Mouse (Mus musculus): ENCODE measurements around the gene Tor2a. TPM values are rescaled to one million over a fixed set of nuclear protein-coding genes. Genes with fewer than 3 reads are reported as not detected.
A peak's percentile ranks its signal among the peaks of the same experiment; 100 is the strongest.

The Tor2a gene
- polyA plus RNA-seq, 1 experiment: 36.6 TPM

DNA sequence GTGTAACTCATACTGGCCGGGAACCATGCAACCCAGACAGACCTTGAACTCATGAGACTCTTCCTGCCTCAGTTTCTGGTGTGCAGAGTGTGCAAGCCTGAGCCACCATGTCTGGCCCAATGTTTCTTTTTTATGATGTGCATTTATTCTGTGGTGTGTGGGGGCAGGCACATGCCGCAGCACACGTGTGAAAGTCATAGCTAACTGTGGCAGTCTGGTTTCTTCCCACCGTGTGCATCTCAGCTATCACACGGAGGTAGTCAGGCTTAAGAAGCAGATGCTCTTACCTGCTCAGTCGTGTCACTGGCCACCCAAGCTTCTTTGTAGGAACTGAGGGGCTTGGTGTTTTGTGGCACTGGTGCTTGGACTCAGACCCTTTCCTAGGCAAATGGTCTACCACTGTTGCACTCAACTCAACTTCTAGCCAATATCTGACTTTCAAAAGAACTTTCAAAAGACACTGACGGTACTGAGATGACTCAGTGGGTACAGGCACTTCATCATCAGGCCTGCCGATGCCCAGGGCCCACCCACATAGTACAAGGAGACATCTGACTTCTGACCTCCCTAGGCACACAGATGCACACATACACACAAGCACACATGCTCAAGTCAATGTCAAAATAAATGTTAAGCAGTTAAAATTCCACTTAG lies 15.7 kb downstream of the Tor2a start:
- H3K4me1 ChIP-seq (ENCODE audit: control insufficient read depth, insufficient read depth, low read length): peaks cover 7% of the 10 kb centered on the region
- no peak for TF ChIP-seq CTCF (IDR thresholded peaks at IDR 0.05; ENCODE audit: borderline replicate concordance, insufficient read depth, low read length)
- TF ChIP-seq POLR2A (IDR thresholded peaks at IDR 0.05; ENCODE audit: low read depth, low read length): no peak
- no peak overlapping the region for H3K4me3 ChIP-seq (ENCODE audit: insufficient read depth, low read length)
- H3K27ac ChIP-seq (ENCODE audit: insufficient read depth, low read length): no peak overlapping the region

- TF ChIP-seq CTCF (IDR thresholded peaks at IDR 0.05; ENCODE audit: borderline replicate concordance, insufficient read depth, low read length): no peak
- TF ChIP-seq POLR2A (IDR thresholded peaks at IDR 0.05; ENCODE audit: low read depth, low read length): peak; percentile 94
- peak within 1 kb of the TSS; percentile 37 for H3K27ac ChIP-seq (ENCODE audit: insufficient read depth, low read length)
- H3K4me3 ChIP-seq (ENCODE audit: insufficient read depth, low read length): peak within 1 kb of the TSS; percentile 75
- peaks cover 7% of the 10 kb centered on the region for H3K4me1 ChIP-seq (ENCODE audit: control insufficient read depth, insufficient read depth, low read length)
Measured at GRCm38 (mm10) chr2:32775359-32776074, 18.5 kb downstream of the Tor2a start, which contains the start of the genes Ttc16 and Ptrh1. Gene Ttc16, minus strand, starts transcription at chr2:32775633. Gene Ptrh1, plus strand, starts transcription at chr2:32775786.

- H3K27ac ChIP-seq (ENCODE audit: insufficient read depth, low read length): no peak overlapping the region
- peak overlapping the region; percentile 75 for H3K4me3 ChIP-seq (ENCODE audit: insufficient read depth, low read length)
- TF ChIP-seq CTCF (IDR thresholded peaks at IDR 0.05; ENCODE audit: borderline replicate concordance, insufficient read depth, low read length): no peak
- no peak for TF ChIP-seq POLR2A (IDR thresholded peaks at IDR 0.05; ENCODE audit: low read depth, low read length)
- peaks cover 7% of the 10 kb centered on the region for H3K4me1 ChIP-seq (ENCODE audit: control insufficient read depth, insufficient read depth, low read length)
Measured at GRCm38 (mm10) chr2:32776192-32776591, 19.2 kb downstream of the Tor2a start.

GRCm38 (mm10) chr2:32778081-32778480 lies 21.0 kb downstream of the Tor2a start:
- TF ChIP-seq POLR2A (IDR thresholded peaks at IDR 0.05; ENCODE audit: low read depth, low read length) (no peak), CTCF (IDR thresholded peaks at IDR 0.05; ENCODE audit: borderline replicate concordance, insufficient read depth, low read length) (no peak)

DNA sequence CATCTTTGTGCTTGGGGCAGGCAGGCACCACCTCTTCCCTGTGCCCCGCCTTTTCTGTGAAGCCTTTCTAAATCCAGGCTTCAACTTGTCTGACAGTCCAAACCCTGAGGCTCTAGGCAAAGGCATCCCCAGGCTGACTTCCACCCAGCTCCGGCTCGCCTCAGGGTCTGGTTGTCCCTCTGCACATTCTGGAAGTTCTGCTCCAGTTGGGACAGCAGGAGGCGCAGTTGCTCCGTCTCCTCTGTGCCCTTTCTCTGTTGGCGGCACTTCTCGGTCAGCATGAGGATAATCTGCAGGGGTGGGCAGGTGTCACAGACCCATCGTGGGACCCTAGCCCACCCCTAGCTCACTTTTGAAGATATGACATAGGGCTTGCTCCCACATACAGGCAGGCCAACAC lies 22.1 kb downstream of the Tor2a start:
- Histone ChIP-seq H3K27ac (ENCODE audit: insufficient read depth, low read length) (no peak overlapping the region), H3K4me3 (ENCODE audit: insufficient read depth, low read length) (no peak overlapping the region), H3K4me1 (ENCODE audit: control insufficient read depth, insufficient read depth, low read length) (peaks cover 7% of the 10 kb centered on the region)
- TF ChIP-seq CTCF (IDR thresholded peaks at IDR 0.05; ENCODE audit: borderline replicate concordance, insufficient read depth, low read length): peak; percentile 88
- no peak for TF ChIP-seq POLR2A (IDR thresholded peaks at IDR 0.05; ENCODE audit: low read depth, low read length)

More at GRCm38 (mm10) chr2:32778081-32778480, 21.0 kb downstream of the Tor2a start:
- Histone ChIP-seq H3K27ac (ENCODE audit: insufficient read depth, low read length) (no peak overlapping the region), H3K4me3 (ENCODE audit: insufficient read depth, low read length) (no peak overlapping the region), H3K4me1 (ENCODE audit: control insufficient read depth, insufficient read depth, low read length) (peaks cover 7% of the 10 kb centered on the region)

- TF ChIP-seq POLR2A (IDR thresholded peaks at IDR 0.05; ENCODE audit: low read depth, low read length): 0 out of 2 replicates have a peak, but pooled peaks have one; percentile 4
- TF ChIP-seq CTCF (IDR thresholded peaks at IDR 0.05; ENCODE audit: borderline replicate concordance, insufficient read depth, low read length): no peak
- Histone ChIP-seq H3K27ac (ENCODE audit: insufficient read depth, low read length) (no peak overlapping the region), H3K4me3 (ENCODE audit: insufficient read depth, low read length) (no peak overlapping the region), H3K4me1 (ENCODE audit: control insufficient read depth, insufficient read depth, low read length) (peaks cover 7% of the 10 kb centered on the region)
Measured at GRCm38 (mm10) chr2:32779714-32780113, 22.7 kb downstream of the Tor2a start.

DNA sequence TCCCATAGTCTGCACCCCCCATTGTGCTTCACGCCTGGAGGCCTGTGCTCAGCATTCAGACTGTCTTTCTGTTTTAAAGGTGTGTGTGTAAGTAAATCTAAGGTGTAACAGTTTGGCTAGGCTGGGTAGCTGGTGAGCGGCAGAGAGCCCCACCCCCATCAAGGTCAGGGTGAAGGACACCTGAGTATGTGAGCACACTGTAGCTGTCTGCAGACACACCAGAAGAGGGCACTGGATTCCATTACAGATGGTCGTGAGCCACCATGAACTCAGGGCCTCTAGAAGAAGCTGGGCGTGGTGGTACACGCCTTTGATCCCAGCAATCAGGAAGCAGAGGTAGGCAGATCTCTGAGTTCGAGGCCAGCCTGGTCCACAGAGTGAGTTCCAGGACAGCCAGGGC lies 24.7 kb downstream of the Tor2a start:
- Histone ChIP-seq H3K4me1 (ENCODE audit: control insufficient read depth, insufficient read depth, low read length) (peaks cover 5% of the 10 kb centered on the region; the same call in 1 of the 2 replicates), H3K27ac (ENCODE audit: insufficient read depth, low read length) (no peak overlapping the region), H3K4me3 (ENCODE audit: insufficient read depth, low read length) (no peak overlapping the region)
- TF ChIP-seq CTCF (IDR thresholded peaks at IDR 0.05; ENCODE audit: borderline replicate concordance, insufficient read depth, low read length): no peak
- no peak; the same call in 1 of the 2 replicates for TF ChIP-seq POLR2A (IDR thresholded peaks at IDR 0.05; ENCODE audit: low read depth, low read length)

DNA sequence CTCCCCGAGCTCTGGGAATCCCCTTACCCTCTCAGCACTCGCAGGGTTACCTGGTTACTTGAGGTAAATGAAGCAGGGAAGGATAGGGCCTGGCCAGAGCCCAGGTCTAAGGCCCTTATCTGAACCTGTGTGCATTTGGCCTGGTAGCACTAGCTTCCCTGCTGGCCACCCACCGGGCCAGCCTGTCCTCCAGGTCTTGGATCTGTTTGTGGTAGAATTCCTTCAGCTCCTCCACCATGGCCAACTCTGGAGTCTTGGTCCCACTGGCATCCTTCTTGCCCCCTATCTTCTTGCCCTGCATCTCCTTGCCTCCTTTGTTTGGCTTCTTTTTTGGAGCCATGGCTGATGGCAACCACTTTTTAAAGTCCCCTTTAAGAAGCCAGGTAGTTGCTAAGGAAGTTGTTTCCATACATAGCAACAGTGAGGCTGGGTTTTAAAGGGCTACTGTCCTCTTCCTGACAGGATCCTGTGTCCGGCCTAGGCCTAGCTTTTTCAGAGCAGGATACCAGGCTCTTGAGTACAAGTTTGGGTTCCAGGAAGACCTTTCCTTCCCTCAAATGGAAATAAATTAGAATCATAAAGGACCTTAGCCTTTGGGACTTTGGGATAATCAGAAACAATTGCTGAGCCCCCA lies 27.1 kb downstream of the Tor2a start, which contains the start of gene Cfap157:
Cfap157 (minus strand) TSS at position 381 of the 634 bp plus-strand sequence.
- peaks cover 7% of the 10 kb centered on the region; the same call in 1 of the 2 replicates for H3K4me1 ChIP-seq (ENCODE audit: control insufficient read depth, insufficient read depth, low read length)
- H3K4me3 ChIP-seq (ENCODE audit: insufficient read depth, low read length): no peak within 1 kb of the TSS
- TF ChIP-seq CTCF (IDR thresholded peaks at IDR 0.05; ENCODE audit: borderline replicate concordance, insufficient read depth, low read length) (no peak), POLR2A (IDR thresholded peaks at IDR 0.05; ENCODE audit: low read depth, low read length) (no peak; the same call in 1 of the 2 replicates)
- H3K27ac ChIP-seq (ENCODE audit: insufficient read depth, low read length): no peak within 1 kb of the TSS

DNA sequence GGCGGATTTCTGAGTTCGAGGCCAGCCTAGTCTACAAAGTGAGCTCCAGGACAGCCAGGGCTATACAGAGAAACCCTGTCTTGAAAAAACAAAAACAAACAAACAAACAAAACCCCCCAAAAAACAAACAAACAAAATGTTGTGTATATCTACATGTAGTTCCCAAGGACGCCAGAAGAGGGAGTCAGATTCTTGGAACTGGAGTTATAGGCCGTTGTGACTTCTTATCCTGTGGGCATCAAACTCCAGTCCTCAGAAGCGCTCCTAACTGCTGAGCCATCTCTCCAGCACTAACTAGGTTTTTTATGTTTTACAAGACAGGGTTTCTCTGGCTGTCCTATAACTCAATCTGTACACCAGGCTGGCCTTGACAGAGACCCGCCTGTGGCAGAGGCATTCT lies 30.1 kb downstream of the Tor2a start:
- Histone ChIP-seq H3K27ac (ENCODE audit: insufficient read depth, low read length) (no peak overlapping the region), H3K4me3 (ENCODE audit: insufficient read depth, low read length) (no peak overlapping the region), H3K4me1 (ENCODE audit: control insufficient read depth, insufficient read depth, low read length) (peaks cover 7% of the 10 kb centered on the region; the same call in 1 of the 2 replicates)
- TF ChIP-seq CTCF (IDR thresholded peaks at IDR 0.05; ENCODE audit: borderline replicate concordance, insufficient read depth, low read length) (no peak), POLR2A (IDR thresholded peaks at IDR 0.05; ENCODE audit: low read depth, low read length) (no peak)

Data from embryonic fibroblast, embryonic 13.5 days (primary cell).